Mouse (Mus musculus): ENCODE measurements at regions not wholly inside any gene's neighbourhood (a gene's known extent, or its start where the extent isn't known, plus 50 kb on each side); places are given as distances from the start of the nearest gene placed in this dataset.
A peak's percentile ranks its signal among the peaks of the same experiment; 100 is the strongest.

DNA sequence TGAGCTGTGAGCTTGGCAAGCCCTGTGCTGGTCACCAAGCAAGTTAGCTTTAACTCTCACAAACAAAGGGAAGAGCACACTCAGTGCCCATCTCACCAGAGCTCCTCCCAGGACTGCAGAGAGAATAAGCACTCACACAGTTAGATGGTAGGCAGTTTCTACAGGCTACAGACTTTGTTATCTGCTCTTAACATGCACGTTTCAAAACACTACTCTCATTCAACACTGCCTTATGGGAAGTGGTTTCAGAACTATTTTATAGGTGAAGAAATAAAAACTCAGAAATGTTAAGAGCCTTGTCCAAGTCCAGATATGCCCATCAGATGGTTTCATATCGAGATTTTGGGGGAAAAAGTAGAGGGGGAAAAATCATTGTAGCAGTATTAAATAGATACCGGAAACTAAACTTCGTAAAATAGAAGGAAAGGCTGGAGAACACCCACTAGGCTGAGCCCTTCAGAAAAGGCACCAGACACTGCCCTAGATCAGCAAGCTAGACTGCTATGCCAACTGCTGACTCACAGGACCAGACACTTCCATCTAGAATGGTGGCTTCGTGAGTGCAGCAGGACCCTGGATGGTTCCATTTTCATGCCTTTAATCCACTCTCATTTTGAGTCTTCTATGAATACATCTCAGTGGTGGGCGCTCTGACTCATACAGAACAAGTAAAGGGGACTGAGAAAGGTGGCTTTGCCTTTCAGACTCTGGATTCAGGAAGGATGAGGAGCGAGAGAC lies 51.3 kb upstream of the Serbp1 start:
- DNase-seq (ENCODE audit: low read depth, low spot score): no peak

DNA sequence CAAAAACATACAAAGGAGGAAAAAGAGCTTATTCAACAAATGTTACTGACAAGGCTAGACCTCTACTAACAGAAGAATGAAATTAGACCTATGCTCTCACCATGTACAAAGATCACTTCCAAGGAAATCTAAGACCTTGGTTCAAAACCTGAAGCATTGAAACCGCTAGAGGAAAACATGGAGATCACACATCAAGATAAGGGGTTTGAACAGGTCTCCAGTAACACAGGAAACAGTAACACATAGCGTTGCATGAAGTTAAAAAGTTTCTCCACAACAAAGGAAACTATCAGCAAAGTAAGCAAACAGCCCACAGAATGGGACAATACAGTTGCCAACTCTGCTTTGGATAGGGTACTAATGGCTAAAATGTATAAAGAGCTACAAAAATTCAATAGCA lies 53.3 kb upstream of the Serbp1 start:
- no peak for DNase-seq (ENCODE audit: low read depth, low spot score)

DNA sequence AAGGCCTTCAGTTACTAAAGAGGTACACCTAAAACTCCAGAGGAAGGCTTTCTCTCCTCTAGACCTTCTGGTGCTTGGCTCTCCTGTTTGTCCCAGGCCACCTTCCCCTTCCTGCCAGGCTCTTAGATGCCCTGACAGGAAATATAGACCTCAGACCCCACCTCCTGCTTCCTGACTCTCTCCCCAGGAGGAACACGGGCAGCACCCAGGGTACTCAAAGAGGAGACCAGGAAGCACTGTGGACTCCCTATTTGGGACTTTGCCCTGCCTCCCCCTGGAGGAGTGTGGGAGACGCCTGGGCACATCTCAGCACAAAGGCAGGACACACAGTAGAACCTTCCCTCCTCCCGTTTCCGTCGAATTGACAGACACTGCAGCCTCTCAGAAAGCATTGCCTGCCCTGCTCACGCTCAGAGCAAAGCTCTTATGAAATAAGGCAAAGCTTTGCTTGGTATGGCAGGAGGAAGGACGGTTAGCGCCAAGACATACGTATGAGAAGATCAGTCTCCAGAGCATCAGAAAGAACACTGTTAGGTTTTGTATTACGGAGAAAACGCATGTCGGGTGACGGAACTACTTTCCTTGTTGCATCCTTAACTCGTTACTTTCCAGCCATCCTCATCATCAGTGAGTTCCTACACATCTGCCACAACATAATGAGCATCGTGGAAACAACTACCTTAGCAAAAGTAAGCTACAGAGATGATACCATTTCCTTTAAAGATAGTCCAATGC lies 54.3 kb upstream of the Serbp1 start:
- no peak for DNase-seq (ENCODE audit: low read depth, low spot score)

DNA sequence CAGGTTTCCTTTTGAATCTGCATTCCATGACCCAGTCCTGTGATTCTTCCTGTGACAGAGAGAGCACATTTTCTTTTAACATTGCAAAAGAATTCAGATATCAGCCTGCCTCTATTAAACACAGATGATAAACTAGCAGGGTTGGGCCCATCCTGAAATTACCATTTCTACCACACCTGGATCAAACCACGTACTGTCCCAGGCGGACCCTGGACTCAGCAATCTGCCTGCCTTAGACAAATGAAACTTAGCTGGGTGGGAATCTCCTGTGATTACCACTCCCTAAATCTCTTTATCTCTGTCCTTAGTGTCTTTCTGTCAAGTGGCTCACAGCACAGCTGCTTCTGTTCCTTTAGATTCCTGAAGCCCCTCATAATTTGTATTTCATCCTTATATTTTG lies 55.5 kb upstream of the Serbp1 start:
- no peak for DNase-seq (ENCODE audit: low read depth, low spot score)

DNA sequence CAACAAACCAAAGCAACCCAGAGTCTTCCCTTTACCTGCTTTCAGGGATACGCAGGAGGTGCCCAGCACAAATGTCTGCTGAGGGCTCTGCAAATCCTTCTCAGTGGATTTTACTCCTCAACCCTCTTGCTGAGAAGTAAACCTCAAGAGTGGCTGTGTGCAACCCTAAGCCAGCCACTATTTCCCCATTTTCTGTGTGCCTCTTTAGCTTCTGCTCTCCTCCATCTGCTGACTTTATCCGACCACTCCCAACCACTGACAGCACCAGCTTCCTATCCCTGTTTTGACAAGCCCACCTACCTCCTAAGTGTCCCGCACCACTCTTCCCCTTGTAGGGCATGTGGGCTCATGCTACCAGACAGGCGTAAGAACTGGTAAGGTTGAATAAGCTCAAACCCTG lies 56.5 kb upstream of the Serbp1 start:
- DNase-seq (ENCODE audit: low read depth, low spot score): no peak

DNA sequence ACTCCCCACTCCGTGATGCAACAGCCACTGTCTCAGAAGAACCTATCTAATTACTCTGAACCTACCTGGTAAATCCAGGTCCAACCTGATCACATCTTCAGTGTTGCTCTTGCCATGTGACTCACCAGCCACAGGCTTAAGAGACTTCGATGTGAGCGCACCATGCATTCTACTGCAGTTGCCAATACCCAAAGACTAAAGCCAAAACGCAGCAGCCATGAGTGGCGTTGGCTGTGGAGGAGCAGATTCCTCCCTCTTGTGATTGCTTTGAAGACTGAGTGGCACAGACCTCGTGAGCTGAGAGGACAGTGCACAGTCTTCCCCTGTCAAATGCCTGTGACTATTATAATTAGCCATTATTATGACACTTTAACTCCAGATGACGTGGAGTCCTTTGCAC lies 58.6 kb upstream of the Serbp1 start:
- no peak for DNase-seq (ENCODE audit: low read depth, low spot score)

DNA sequence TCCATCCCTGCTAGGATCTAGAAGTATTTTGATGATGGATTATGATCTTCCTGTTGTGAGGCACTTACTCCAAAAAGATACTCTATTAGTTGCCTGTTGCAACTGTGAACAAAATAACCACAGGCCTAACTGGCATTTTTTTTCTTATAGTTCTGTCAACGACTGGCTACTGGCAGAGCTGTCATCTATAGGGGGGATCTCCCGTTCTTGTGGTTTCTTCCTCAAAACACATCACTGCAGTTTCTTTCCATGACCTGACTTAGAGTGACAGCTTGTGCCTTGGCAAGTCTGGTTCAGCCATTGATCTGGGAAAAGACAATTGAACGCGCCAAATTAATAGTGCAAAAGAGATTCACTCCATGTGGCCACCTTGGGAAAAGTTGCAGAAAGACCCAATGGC lies 59.4 kb upstream of the Serbp1 start:
- no peak for DNase-seq (ENCODE audit: low read depth, low spot score)

DNA sequence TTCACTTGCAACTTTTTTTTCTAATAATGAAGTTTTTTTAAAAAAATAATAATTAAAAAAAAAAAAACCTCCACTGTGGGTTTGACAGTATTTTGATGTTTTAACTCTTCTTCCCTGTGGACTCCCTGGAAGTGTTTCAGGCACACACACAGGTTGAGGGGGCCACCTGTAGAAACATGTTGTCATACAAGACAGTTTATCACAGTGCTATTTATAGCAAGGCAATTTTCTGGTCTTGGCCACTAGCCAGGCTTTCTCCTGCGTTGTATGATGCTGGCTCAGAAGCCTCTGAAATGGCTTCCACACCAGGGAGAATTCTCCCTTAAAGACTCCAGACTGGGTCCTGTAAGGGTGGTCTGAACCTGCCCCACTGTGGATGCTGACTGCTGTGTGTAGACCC lies 59.9 kb upstream of the Serbp1 start:
- DNase-seq (ENCODE audit: low read depth, low spot score): no peak

DNA sequence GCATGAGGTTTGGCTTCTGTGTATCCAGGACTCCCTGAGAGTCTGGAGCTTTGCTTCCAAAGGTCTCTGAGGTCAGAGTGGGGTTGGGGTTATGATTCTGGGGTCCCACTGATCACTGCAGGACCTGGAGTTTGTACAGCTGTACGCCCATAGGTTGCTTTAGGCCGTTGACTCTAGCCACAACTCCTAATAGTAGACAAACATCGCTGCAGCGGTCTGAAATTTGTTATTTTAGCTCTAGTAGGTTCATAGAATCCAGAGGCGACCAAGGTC lies 67.4 kb upstream of the Serbp1 start:
- DNase-seq (ENCODE audit: low read depth, low spot score): no peak

DNA sequence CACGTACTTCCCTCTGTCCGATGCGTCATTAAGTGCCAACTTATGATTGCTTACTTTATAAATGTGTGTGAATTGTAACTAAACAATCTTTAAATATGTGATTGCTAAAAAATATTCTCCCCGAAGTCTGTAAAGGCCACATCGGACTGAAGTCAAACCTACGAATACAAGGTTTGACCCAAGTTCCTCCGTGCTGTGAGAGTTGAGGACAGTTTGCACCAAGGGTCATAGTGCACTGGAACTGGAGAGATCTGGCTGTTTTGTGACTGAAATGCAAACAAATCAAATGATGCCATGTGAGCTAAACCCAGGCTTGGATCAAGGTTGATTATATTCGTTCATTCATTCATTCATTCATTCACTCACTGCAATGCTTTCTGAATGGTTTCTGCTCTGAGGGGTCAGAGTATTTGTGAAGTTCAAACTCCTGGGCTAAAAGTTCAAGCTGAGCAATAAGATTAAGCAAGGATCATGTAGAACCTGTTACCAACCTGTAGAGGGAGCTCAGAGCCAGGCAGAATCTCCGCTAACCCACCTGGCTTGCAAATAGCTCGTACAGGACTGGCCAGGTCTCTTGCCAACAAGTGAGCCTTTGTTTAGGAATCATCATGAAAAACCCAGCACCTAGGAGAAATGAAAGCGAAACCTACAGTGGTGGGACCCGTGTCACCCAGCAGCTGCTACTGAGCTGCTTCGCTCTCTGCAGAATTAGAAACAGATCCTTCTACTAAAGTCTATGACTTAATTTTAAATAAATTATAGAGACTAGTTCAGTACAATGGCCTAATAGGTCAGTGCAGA lies 67.9 kb upstream of the Serbp1 start:
- peak; percentile 73 for DNase-seq (ENCODE audit: low read depth, low spot score)

DNA sequence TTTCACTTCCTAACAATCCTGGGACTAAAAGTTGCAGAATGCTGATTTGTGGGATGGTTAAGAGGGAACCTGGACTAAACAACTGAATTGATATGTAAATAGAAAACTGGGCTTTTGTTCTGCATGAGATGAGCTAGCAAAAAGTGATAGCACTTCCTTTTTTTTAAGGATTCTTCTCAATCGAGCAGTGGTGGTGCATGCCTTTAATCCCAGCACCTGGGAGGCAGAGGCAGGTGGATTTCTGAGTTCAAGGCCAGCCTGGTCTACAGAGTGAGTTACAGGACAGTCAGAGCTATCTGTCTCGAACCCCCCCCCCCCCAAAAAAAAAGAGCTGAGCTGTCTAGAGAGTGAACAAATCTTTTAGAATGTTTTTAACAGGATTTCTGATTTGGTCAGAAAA lies 69.2 kb upstream of the Serbp1 start:
- DNase-seq (ENCODE audit: low read depth, low spot score): no peak

DNA sequence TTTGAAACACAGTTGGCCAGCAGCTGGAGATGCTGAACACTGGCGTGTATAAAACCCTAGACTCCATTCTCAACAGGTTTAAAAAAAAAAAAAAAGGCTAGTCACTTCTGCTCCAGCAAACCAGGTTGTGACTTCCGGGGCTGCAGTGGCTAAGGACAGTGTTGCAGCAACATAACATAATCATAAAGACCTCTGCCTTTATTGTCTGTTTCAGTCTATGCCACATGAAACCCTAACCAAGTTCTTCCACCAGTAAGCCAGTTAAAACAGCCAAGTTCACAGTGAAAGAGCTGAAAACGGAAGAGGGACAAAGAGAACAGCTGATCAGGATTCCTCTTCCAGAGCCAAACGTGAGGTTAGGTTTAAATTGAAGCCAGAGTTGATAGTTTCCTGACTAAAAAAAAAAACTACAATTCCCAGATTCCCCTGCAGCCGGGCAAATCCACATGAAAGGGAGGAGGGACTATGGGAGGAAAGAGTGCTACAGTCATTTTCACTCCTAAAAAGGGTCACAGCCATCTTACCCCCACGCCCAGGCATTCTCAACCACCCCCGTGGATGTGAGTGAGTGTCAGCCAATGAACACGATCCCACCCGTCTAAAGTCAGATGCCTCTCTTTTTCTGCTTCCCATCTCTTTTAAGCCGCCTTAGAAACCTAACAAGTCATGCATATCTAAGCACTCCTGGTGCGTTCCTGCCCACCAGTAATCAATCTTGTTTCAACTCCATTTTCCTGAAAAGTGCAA lies 69.8 kb upstream of the Serbp1 start:
- peak; percentile 27 for DNase-seq (ENCODE audit: low read depth, low spot score)

DNA sequence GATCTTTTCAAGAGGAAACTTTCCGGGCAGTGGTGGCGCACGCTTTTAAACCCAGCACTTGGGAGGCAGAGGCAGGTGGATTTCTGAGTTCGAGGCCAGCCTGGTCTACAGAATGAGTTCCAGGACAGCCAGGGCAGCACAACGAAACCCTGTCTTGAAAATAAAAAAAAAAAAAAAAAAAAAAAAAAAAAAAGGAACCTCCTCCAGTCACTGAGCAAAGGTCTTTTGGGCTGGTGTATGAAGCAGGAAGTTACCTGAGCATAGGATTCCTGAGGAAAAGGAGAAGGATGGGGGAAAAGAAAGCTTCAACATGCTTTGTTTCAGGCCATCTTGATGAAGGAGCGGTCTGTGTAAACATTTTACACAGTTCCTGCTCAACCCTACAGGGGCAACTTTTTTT lies 72.9 kb upstream of the Serbp1 start:
- DNase-seq (ENCODE audit: low read depth, low spot score): no peak

DNA sequence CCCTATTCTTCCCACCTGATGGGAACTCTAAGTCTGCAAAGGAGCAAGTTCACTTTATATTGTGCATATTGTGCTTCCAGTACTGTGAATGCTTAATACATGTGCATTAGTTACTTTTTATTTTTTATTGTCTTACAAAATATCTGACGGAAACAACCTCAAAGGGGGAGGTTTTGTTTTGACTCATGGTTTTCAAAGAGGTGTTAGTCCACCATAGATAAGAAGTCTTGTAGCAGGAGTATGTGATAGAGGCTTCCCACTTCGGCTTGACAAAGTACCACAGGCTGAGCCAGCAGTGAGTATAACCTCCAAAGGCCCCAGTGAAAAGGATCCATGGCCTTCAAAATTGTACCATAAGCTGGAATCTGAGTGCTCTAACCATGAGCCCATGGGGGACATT lies 74.0 kb upstream of the Serbp1 start:
- no peak for DNase-seq (ENCODE audit: low read depth, low spot score)

DNA sequence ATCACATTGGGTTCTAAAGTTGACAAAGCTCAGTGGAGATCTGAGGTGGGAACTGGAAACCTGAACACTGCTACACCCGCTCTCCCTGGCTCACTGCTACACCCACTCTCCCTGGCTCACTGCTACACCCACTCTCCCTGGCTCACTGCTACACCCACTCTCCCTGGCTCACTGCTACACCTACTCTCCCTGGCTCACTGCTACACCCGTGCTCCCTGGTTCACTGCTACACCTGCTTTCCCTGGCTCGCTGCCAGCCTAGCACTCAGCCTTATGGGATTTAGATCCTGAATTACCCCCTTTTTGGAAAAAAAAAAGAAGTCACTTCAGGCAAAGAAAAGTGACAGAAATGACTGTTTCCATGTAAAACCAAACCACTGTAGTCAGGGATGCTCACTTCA lies 75.2 kb upstream of the Serbp1 start:
- no peak for DNase-seq (ENCODE audit: low read depth, low spot score)

DNA sequence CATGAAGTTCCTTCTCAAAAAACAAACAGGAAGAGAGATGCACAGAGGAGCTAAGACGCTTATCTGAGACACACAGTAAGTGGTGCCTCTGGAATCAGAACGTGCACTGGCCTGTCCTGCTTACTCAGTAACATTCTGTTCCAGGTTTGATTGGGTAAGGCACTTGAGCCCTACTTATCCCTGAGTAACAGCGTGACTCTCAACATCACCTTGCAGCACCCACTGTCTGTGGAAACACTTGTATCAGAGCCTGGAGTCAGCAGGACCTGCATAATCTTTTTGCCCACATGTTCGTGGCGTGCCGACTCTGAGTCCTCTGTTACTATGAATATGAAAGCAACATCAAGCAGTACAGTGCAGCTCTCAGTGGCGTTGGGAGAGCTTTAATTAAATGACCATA lies 76.4 kb upstream of the Serbp1 start:
- no peak for DNase-seq (ENCODE audit: low read depth, low spot score)

DNA sequence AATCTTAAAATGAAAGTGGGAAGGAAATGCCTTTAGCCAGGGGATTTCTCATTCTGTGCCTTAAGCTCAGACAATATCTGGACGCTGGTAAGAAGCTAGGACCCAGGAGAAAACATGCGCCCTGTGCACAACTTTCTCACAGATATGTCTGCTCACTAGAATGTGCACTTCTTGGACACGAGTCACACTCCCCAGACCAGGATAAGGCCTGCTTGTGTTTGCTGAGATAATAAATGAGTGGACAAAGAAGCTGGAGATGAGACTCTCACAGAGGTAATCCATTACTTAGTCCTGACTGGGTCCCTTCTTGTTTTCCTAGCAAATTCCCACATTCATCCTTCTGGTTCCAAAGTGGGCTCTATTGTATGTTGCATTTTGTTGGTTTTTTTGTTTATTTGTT lies 77.4 kb upstream of the Serbp1 start:
- DNase-seq (ENCODE audit: low read depth, low spot score): no peak

DNA sequence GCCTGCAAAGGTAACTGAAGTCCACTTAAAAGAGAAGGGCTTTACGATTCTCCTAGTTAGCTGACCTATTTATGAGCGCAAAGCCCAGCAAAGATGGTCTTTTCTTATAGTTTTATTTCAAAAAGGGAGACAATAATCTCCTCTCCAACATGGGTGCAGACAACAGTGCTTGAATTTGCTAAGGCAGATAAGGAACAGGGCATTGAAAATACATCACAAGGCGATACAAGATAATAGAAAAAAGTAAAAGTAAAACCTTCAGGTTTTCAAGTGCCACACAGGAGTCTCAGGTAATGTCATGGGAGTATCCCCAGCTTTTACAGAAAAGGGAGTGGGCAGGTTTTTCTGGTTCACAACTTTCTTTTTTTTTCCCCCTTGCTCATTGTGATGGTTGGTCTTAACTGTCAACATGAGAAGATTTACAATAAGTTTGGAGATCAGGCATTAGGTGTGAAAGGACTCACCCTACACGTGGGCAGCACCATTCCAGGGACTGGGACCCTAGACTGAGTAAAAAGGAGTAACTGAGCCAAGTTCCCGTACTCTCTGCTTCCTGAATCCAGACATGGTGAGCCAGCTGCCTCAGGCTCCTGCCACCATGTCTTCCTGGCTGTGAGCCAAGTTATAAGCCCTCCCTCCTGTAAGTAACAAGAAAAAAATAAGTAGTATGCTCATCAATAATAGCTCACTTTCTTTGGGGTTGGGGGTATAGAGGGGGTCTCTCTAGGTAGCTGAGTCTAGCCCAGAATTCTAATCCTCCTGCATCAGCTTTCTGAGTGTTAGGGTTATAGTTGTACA lies 78.1 kb upstream of the Serbp1 start:
- no peak for DNase-seq (ENCODE audit: low read depth, low spot score)

DNA sequence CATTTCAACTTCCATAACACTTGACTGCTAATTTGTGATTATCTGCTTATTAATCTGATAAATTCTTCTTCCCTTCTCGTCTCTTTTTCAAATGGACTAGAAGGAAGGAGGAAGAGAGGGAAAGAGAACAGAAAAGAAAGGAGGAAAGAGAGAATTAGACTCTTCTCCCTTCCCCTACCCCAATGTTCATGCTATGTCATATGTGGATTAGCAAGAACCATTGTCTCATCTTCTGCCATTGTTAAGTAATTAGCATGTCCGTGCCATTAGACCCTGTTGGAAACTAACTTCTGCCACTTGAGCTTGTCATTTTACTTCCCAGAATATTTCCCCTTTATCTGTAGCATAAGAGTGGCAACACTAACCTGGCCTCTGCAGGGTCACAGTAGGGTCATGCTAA lies 78.8 kb upstream of the Serbp1 start:
- no peak for DNase-seq (ENCODE audit: low read depth, low spot score)

DNA sequence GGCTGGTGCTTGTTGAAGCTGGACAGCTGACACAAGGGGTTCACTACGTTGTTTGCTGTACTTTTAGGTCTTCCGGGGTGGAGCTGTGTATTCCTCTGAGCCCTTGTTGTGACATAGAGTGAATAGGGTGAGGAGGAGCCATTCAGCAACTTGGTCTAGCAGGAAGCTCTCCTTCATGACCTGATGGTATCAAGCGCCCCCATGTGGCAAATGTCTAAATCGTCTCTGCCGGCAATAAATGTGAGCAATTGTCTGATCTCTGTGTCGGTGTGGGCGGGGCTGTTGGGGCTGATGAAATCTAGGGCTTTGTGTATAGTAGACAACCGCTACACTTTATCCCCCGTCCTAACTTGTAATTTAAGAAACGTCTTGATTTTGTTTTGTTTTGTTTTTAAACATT lies 79.2 kb upstream of the Serbp1 start:
- DNase-seq (ENCODE audit: low read depth, low spot score): peak; percentile 85

DNA sequence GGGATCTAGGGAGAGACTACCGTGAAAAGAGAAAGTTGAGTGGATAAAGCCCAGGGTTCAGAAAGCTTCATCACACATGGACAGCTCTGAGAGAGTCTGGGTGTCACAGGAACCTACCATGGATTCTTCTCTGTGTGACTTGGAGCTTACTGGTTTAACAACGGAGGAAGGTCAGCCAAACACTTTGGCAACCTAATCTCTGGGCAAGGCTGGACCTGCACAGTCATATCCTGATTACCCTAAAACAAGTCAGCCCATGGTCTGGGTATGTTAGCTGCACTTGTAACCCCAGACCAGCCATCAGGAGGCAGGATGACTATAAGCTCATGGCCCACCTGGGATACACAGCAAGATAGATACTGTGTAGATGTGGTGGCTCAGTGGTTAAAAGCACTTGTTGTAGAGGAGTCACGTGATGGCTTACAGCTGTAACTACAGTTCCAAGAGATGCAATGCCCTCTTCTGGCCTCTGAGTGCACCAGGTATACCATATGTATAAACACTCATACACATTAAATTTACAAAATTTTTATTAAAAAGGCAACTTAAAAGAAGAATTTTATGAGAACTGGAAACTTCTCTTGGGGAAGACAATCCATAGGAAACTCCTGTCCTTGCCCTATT lies 85.0 kb upstream of the Serbp1 start:
- DNase-seq (ENCODE audit: low read depth, low spot score): no peak
